Mouse (Mus musculus) cerebellum, postnatal 10 days (tissue): ENCODE results near the gene Esrrg.

Experiments used
- DNase-seq, 2 experiments: peaks; one replicate each; pipeline ENCODE4 v3.0.0; 2021; ENCODE audit warnings: mixed read lengths in 2 of 2

Esrrg gene

GRCm38 (mm10) chr1:188159108-188159507 lies 550.5 kb downstream of the Esrrg start:
- DNase-seq: no peak

GRCm38 (mm10) chr1:188163058-188163457 lies 554.5 kb downstream of the Esrrg start:
- DNase-seq: no peak

- DNase-seq: no peak
Measured at GRCm38 (mm10) chr1:188164251-188164650, 555.7 kb downstream of the Esrrg start.

GRCm38 (mm10) chr1:188173859-188174258 lies 565.3 kb downstream of the Esrrg start:
- no peak for DNase-seq

GRCm38 (mm10) chr1:188182951-188183350 lies 574.4 kb downstream of the Esrrg start:
- DNase-seq: peak; percentile 66 to 67

- DNase-seq: no peak
Measured at GRCm38 (mm10) chr1:188186440-188187117, 578.0 kb downstream of the Esrrg start.

- no peak for DNase-seq
Measured at GRCm38 (mm10) chr1:188192971-188193370, 584.4 kb downstream of the Esrrg start.

GRCm38 (mm10) chr1:188207421-188207820 lies 598.8 kb downstream of the Esrrg start:
- DNase-seq: no peak

GRCm38 (mm10) chr1:188209025-188209424 lies 600.4 kb downstream of the Esrrg start:
- DNase-seq: no peak

GRCm38 (mm10) chr1:188214885-188215611 lies 606.5 kb downstream of the Esrrg start:
- DNase-seq: peak; percentile 22 to 25

- no peak for DNase-seq
Measured at GRCm38 (mm10) chr1:188221226-188221792, 612.7 kb downstream of the Esrrg start.

- no peak for DNase-seq
Measured at GRCm38 (mm10) chr1:188233036-188233724, 624.6 kb downstream of the Esrrg start.

- DNase-seq: no peak
Measured at GRCm38 (mm10) chr1:188238636-188239035, 630.0 kb downstream of the Esrrg start.

GRCm38 (mm10) chr1:188241766-188242165 lies 633.2 kb downstream of the Esrrg start:
- DNase-seq: peak in 1 of 2 experiments; percentile 31

GRCm38 (mm10) chr1:188257500-188257899 lies 648.9 kb downstream of the Esrrg start:
- DNase-seq: peak in 1 of 2 experiments; percentile 36

- peak; percentile 52 to 56 for DNase-seq
Measured at GRCm38 (mm10) chr1:188260259-188261107, 651.9 kb downstream of the Esrrg start.

GRCm38 (mm10) chr1:188261903-188262682 lies 653.5 kb downstream of the Esrrg start, which contains the start of gene Ush2a:
Ush2a (plus strand) TSS chr1:188262023.
- no peak for DNase-seq
